Mouse (Mus musculus) intestine, postnatal 0 days (tissue): ENCODE results near the gene Bhlhe23. TPM values are rescaled to one million over a fixed set of nuclear protein-coding genes. Genes with fewer than 3 reads are reported as not detected.

ENCODE experiments used
- ATAC-seq: fragments of 200-750 bp; cut with Nextera tagmentation; 2 replicates; pipeline ENCODE4 v1.8.0; 2017; ENCODE audit warnings: mild to moderate bottlenecking, moderate TSS enrichment, moderate library complexity
- H3K27ac ChIP-seq: fragments of 300-500 bp; sonication (generic); 2 replicates; pipeline ENCODE4 v1.5.1; 2014; ENCODE audit warnings: mild to moderate bottlenecking, low read depth, low read length, moderate library complexity
- H3K27me3 ChIP-seq: fragments of 300-500 bp; sonication (generic); replicated peaks from 2 replicates; pipeline ENCODE4 v1.6.1; 2014; ENCODE audit warnings: low read length, mixed read lengths; ENCODE audit not compliant: control insufficient read depth, insufficient read depth
- H3K36me3 ChIP-seq: fragments of 300-500 bp; sonication (generic); 2 replicates; pipeline ENCODE4 v1.6.1; 2014; ENCODE audit warnings: mild to moderate bottlenecking, moderate library complexity; ENCODE audit not compliant: control insufficient read depth, insufficient read depth
- H3K4me1 ChIP-seq: fragments of 300-500 bp; sonication (generic); replicated peaks from 2 replicates; pipeline ENCODE4 v1.6.1; 2014; ENCODE audit warnings: antibody characterized with exemption, low read length, mixed read lengths; ENCODE audit not compliant: control insufficient read depth, insufficient read depth
- H3K4me2 ChIP-seq: fragments of 300-500 bp; sonication (generic); replicated peaks from 2 replicates; pipeline ENCODE4 v1.6.1; 2014; ENCODE audit warnings: low read depth, mild to moderate bottlenecking, moderate library complexity
- H3K4me3 ChIP-seq: fragments of 300-500 bp; sonication (generic); 2 replicates; pipeline ENCODE4 v1.5.1; 2014; ENCODE audit warnings: low read depth, low read length
- H3K9ac ChIP-seq: fragments of 300-500 bp; sonication (generic); 2 replicates; pipeline ENCODE4 v1.6.1; 2014; ENCODE audit warnings: mild to moderate bottlenecking, low read depth, low read length
- H3K9me3 ChIP-seq: fragments of 300-500 bp; sonication (generic); 2 replicates; pipeline ENCODE4 v1.6.1; 2016; ENCODE audit warnings: mixed run types; ENCODE audit not compliant: control insufficient read depth
- CTCF ChIP-seq: sonication (generic); IDR thresholded peaks from 2 replicates; pipeline ENCODE4 v1.5.1; 2016; ENCODE audit warnings: low read depth, mild to moderate bottlenecking, control low read depth, antibody characterized with exemption, moderate library complexity
- WGBS: fragments of 180-500 bp; shearing (Covaris S2); extraction: QIAGEN DNeasy Blood & Tissue Kit; methylation state at CpG from one replicate; pipeline ENCODE4 v1.1.7; 2014; 5-methylcytosine and 5-hydroxymethylcytosine counted together
- polyA plus RNA-seq: library from polyadenylated mRNA; unstranded; fragments of >200 nt; fragmentation: Nextera tagmentation; extraction: Ambion mirVana; gene quantifications from 2 replicates; pipeline ENCODE4 v1.2.1, GENCODE M21; 2015

Bhlhe23 gene
- polyA plus RNA-seq, result not detected in 2 replicates

GRCm38 (mm10) chr2:180776793-180777192 lies at the start of gene Bhlhe23:
Gene Bhlhe23 (minus strand): TSS chr2:180776900.
- 1% methylated on average over 28 of the region's 28 CpGs for WGBS
- Histone ChIP-seq H3K4me2 (no peak within 1 kb of the TSS), H3K9me3 (no peaks in the 10 kb centered on the region), H3K4me3 (no peak within 1 kb of the TSS), H3K27me3 (peaks cover 65% of the 10 kb centered on the region), H3K4me1 (no peaks in the 10 kb centered on the region), H3K36me3 (no peaks in the 10 kb centered on the region), H3K27ac (no peak within 1 kb of the TSS), H3K9ac (no peak within 1 kb of the TSS)
- ATAC-seq, result no peak
- no peak for TF ChIP-seq CTCF

- ATAC-seq, result no peak
- no peak overlapping the region for H3K4me2 ChIP-seq
Observed at GRCm38 (mm10) chr2:180825147-180825941, 48.6 kb upstream of the Bhlhe23 start.

GRCm38 (mm10) chr2:180824724-180825123 lies 48.0 kb upstream of the Bhlhe23 start:
- TF ChIP-seq CTCF, result no peak
- no peak overlapping the region for H3K4me3 ChIP-seq
- WGBS, result 63% methylated on average over 4 of the region's 4 CpGs
- H3K27me3 ChIP-seq, result no peaks in the 10 kb centered on the region
- H3K4me1 ChIP-seq, result no peaks in the 10 kb centered on the region
- H3K4me2 ChIP-seq, result no peak overlapping the region
- no peaks in the 10 kb centered on the region for H3K9me3 ChIP-seq
- ATAC-seq, result no peak
- H3K9ac ChIP-seq, result no peak overlapping the region
- H3K27ac ChIP-seq, result no peak overlapping the region
- no peaks in the 10 kb centered on the region for H3K36me3 ChIP-seq

More at GRCm38 (mm10) chr2:180825147-180825941, 48.6 kb upstream of the Bhlhe23 start:
- Histone ChIP-seq H3K4me3 (no peak overlapping the region), H3K27ac (no peak overlapping the region), H3K9me3 (no peaks in the 10 kb centered on the region), H3K36me3 (no peaks in the 10 kb centered on the region), H3K27me3 (no peaks in the 10 kb centered on the region), H3K4me1 (no peaks in the 10 kb centered on the region), H3K9ac (no peak overlapping the region)
- 53% methylated on average over 11 of the region's 11 CpGs for WGBS
- no peak for TF ChIP-seq CTCF

GRCm38 (mm10) chr2:180824061-180824460 lies 47.4 kb upstream of the Bhlhe23 start:
- H3K4me1 ChIP-seq, result no peaks in the 10 kb centered on the region
- H3K4me3 ChIP-seq, result no peak overlapping the region
- H3K9ac ChIP-seq, result no peak overlapping the region
- H3K27me3 ChIP-seq, result no peaks in the 10 kb centered on the region
- H3K27ac ChIP-seq, result no peak overlapping the region
- ATAC-seq, result no peak
- WGBS, result 54% methylated on average over 4 of the region's 4 CpGs
- no peak for TF ChIP-seq CTCF
- no peak overlapping the region for H3K4me2 ChIP-seq
- no peaks in the 10 kb centered on the region for H3K9me3 ChIP-seq
- no peaks in the 10 kb centered on the region for H3K36me3 ChIP-seq

GRCm38 (mm10) chr2:180822476-180822875 lies 45.8 kb upstream of the Bhlhe23 start:
- no peaks in the 10 kb centered on the region for H3K9me3 ChIP-seq
- peak; percentile 65 for TF ChIP-seq CTCF
- H3K27ac ChIP-seq, result no peak overlapping the region
- no peaks in the 10 kb centered on the region for H3K4me1 ChIP-seq
- WGBS, result 23% methylated on average over 6 of the region's 6 CpGs
- no peak overlapping the region for H3K4me2 ChIP-seq
- no peak for ATAC-seq
- H3K4me3 ChIP-seq, result no peak overlapping the region
- H3K36me3 ChIP-seq, result no peaks in the 10 kb centered on the region
- no peak overlapping the region for H3K9ac ChIP-seq
- no peaks in the 10 kb centered on the region for H3K27me3 ChIP-seq

GRCm38 (mm10) chr2:180819504-180819903 lies 42.8 kb upstream of the Bhlhe23 start:
- no peaks in the 10 kb centered on the region for H3K4me1 ChIP-seq
- WGBS, result 94% methylated on average over 2 of the region's 2 CpGs
- no peaks in the 10 kb centered on the region for H3K9me3 ChIP-seq
- H3K36me3 ChIP-seq, result no peaks in the 10 kb centered on the region
- no peak overlapping the region for H3K4me2 ChIP-seq
- no peak for TF ChIP-seq CTCF
- H3K4me3 ChIP-seq, result no peak overlapping the region
- no peaks in the 10 kb centered on the region for H3K27me3 ChIP-seq
- no peak overlapping the region for H3K9ac ChIP-seq
- no peak for ATAC-seq
- H3K27ac ChIP-seq, result no peak overlapping the region
